Mouse (Mus musculus) erythroblast, embryonic 14.5 days (primary cell): ENCODE results near the gene Kcng4.

Experiments
- GATA1 ChIP-seq: IDR thresholded peaks from 2 replicates; pipeline ENCODE4 v1.6.1; 2012; ENCODE audit warnings: low read length, inconsistent platforms, mixed read lengths
- TAL1 ChIP-seq: IDR thresholded peaks from 3 replicates; pipeline ENCODE4 v1.6.1; 2012; ENCODE audit warnings: low read length, inconsistent platforms, mixed read lengths

GRCm38 (mm10) chr8:119646846-119647245 is 11.4 kb upstream of the Kcng4 start:
- TF ChIP-seq GATA1: no peak
- TF ChIP-seq TAL1: no peak
